Mouse (Mus musculus) midbrain, embryonic 16.5 days (tissue): Measurements from ENCODE around the gene Tmem170. TPM values are rescaled to one million over a fixed set of nuclear protein-coding genes. Genes with fewer than 3 reads are reported as not detected.

ENCODE experiments used
- ATAC-seq: fragments of 200-750 bp; cut with Nextera tagmentation; 2 replicates; pipeline ENCODE4 v1.8.0; 2017; ENCODE audit warnings: moderate TSS enrichment
- H3K27ac ChIP-seq: fragments of 300-500 bp; sonication (generic); 2 replicates; pipeline ENCODE4 v1.5.1; 2014; ENCODE audit warnings: mild to moderate bottlenecking, low read length, mixed read lengths
- H3K27me3 ChIP-seq: fragments of 300-500 bp; sonication (generic); 2 replicates; pipeline ENCODE4 v1.6.1; 2014; ENCODE audit warnings: low read depth, low read length, mixed read lengths; ENCODE audit not compliant: control insufficient read depth, insufficient read depth
- H3K36me3 ChIP-seq: fragments of 300-500 bp; sonication (generic); 2 replicates; pipeline ENCODE4 v1.6.1; 2014; ENCODE audit warnings: mild to moderate bottlenecking, low read length, moderate library complexity, mixed read lengths; ENCODE audit not compliant: control insufficient read depth, insufficient read depth
- H3K4me1 ChIP-seq: fragments of 300-500 bp; sonication (generic); 2 replicates; pipeline ENCODE4 v1.6.1; 2014; ENCODE audit warnings: mild to moderate bottlenecking, low read length, mixed read lengths; ENCODE audit not compliant: control insufficient read depth, insufficient read depth
- H3K4me2 ChIP-seq: fragments of 300-500 bp; sonication (generic); 2 replicates; pipeline ENCODE4 v1.6.1; 2014; ENCODE audit warnings: mild to moderate bottlenecking, low read length, mixed read lengths
- H3K4me3 ChIP-seq: fragments of 300-500 bp; sonication (generic); 2 replicates; pipeline ENCODE4 v1.5.1; 2014; ENCODE audit warnings: low read depth, mild to moderate bottlenecking, low read length, moderate library complexity, mixed read lengths
- H3K9ac ChIP-seq: fragments of 300-500 bp; sonication (generic); 2 replicates; pipeline ENCODE4 v1.6.1; 2014; ENCODE audit warnings: low read depth, low read length, mixed read lengths
- H3K9me3 ChIP-seq: fragments of 300-500 bp; sonication (generic); replicated peaks from 2 replicates; pipeline ENCODE4 v1.6.1; 2014; ENCODE audit warnings: mild to moderate bottlenecking, low read length, mixed read lengths; ENCODE audit not compliant: control insufficient read depth, poor library complexity, severe bottlenecking
- WGBS: fragments of 180-500 bp; shearing (Covaris S2); extraction: QIAGEN DNeasy Blood & Tissue Kit; methylation state at CpG from one replicate; pipeline ENCODE4 v1.1.7; 2014; 5-methylcytosine and 5-hydroxymethylcytosine counted together
- polyA plus RNA-seq: library from polyadenylated mRNA; unstranded; fragments of >200 nt; fragmentation: Nextera tagmentation; extraction: Ambion mirVana; gene quantifications from 2 replicates; pipeline ENCODE4 v1.2.1, GENCODE M21; 2015

The Tmem170 gene
- polyA plus RNA-seq, 1 experiment from 2014 or later: 3.8 TPM

GRCm38 (mm10) chr8:111818556-111818955 is 58.0 kb downstream of the Tmem170 start:
- no peak for ATAC-seq
- Histone ChIP-seq H3K27me3 (no peaks in the 10 kb centered on the region), H3K9ac (no peak overlapping the region), H3K4me1 (no peaks in the 10 kb centered on the region), H3K27ac (no peak overlapping the region), H3K4me3 (no peak overlapping the region), H3K9me3 (no peaks in the 10 kb centered on the region), H3K4me2 (no peak overlapping the region), H3K36me3 (peaks cover 2% of the 10 kb centered on the region; the same call in 1 of the 2 replicates)
- 97% methylated on average over 3 of the region's 3 CpGs for WGBS

- 93% methylated on average over 4 of the region's 4 CpGs for WGBS
- Histone ChIP-seq H3K36me3 (no peaks in the 10 kb centered on the region), H3K4me3 (no peak overlapping the region), H3K9ac (no peak overlapping the region), H3K27me3 (no peaks in the 10 kb centered on the region), H3K27ac (no peak overlapping the region), H3K4me1 (peaks cover 11% of the 10 kb centered on the region), H3K9me3 (no peaks in the 10 kb centered on the region), H3K4me2 (no peak overlapping the region)
- ATAC-seq: no peak
Observed at GRCm38 (mm10) chr8:111815078-111815477, 61.5 kb downstream of the Tmem170 start.

- no peaks in the 10 kb centered on the region for H3K36me3 ChIP-seq
- WGBS: 96% methylated on average over 9 of the region's 9 CpGs
- H3K4me2 ChIP-seq: no peak overlapping the region
- no peaks in the 10 kb centered on the region for H3K27me3 ChIP-seq
- ATAC-seq: no peak
- no peak overlapping the region for H3K27ac ChIP-seq
- peaks cover 11% of the 10 kb centered on the region for H3K4me1 ChIP-seq
- no peaks in the 10 kb centered on the region for H3K9me3 ChIP-seq
- no peak overlapping the region for H3K4me3 ChIP-seq
- no peak overlapping the region for H3K9ac ChIP-seq
Observed at GRCm38 (mm10) chr8:111813818-111814217, 62.7 kb downstream of the Tmem170 start.

Other genes with a start within 250 kb of the Tmem170 start
- 0.93 and 1.3 TPM in 2 replicates for gene Ldhd, start 246.4 kb downstream of the Tmem170 start, polyA plus RNA-seq
- 26.7 and 29.1 TPM in 2 replicates for gene Zfp1, start 233.3 kb downstream of the Tmem170 start, polyA plus RNA-seq
- gene Ctrb1, start 185.7 kb downstream of the Tmem170 start, polyA plus RNA-seq: not detected in 2 replicates
- 41.5 and 43.3 TPM in 2 replicates for gene Bcar1, start 132.9 kb downstream of the Tmem170 start, polyA plus RNA-seq
- gene Cfdp1, start 22.5 kb downstream of the Tmem170 start, polyA plus RNA-seq: 222 and 233 TPM in 2 replicates
- 2.7 and 4.1 TPM in 2 replicates for gene Chst5, start 33.7 kb upstream of the Tmem170 start, polyA plus RNA-seq
- gene Tmem231, start 57.1 kb upstream of the Tmem170 start, polyA plus RNA-seq: 20.9 and 22.4 TPM in 2 replicates
- gene Gabarapl2, start 64.0 kb upstream of the Tmem170 start, polyA plus RNA-seq: 469 and 489 TPM in 2 replicates
- 8.0 and 9.2 TPM in 2 replicates for gene Adat1, start 115.6 kb upstream of the Tmem170 start, polyA plus RNA-seq
- gene Kars, start 134.6 kb upstream of the Tmem170 start, polyA plus RNA-seq: 162 TPM in 2 replicates
- 75.4 and 76.9 TPM in 2 replicates for gene Terf2ip, start 134.6 kb upstream of the Tmem170 start, polyA plus RNA-seq
- 0.59 and 1.2 TPM in 2 replicates for gene Gm6793, start 138.3 kb upstream of the Tmem170 start, polyA plus RNA-seq